Mouse (Mus musculus) intestine, postnatal 0 days (tissue): ENCODE measurements around the gene Ncoa6. TPM values are rescaled to one million over a fixed set of nuclear protein-coding genes. Genes with fewer than 3 reads are reported as not detected.

Experiments used
- ATAC-seq: fragments of 200-750 bp; cut with Nextera tagmentation; 2 replicates; pipeline ENCODE4 v1.8.0; 2017; ENCODE audit warnings: mild to moderate bottlenecking, moderate TSS enrichment, moderate library complexity
- H3K27ac ChIP-seq: fragments of 300-500 bp; sonication (generic); 2 replicates; pipeline ENCODE4 v1.5.1; 2014; ENCODE audit warnings: mild to moderate bottlenecking, low read depth, low read length, moderate library complexity
- H3K27me3 ChIP-seq: fragments of 300-500 bp; sonication (generic); replicated peaks from 2 replicates; pipeline ENCODE4 v1.6.1; 2014; ENCODE audit warnings: low read length, mixed read lengths; ENCODE audit not compliant: control insufficient read depth, insufficient read depth
- H3K36me3 ChIP-seq: fragments of 300-500 bp; sonication (generic); 2 replicates; pipeline ENCODE4 v1.6.1; 2014; ENCODE audit warnings: mild to moderate bottlenecking, moderate library complexity; ENCODE audit not compliant: control insufficient read depth, insufficient read depth
- H3K4me1 ChIP-seq: fragments of 300-500 bp; sonication (generic); replicated peaks from 2 replicates; pipeline ENCODE4 v1.6.1; 2014; ENCODE audit warnings: antibody characterized with exemption, low read length, mixed read lengths; ENCODE audit not compliant: control insufficient read depth, insufficient read depth
- H3K4me2 ChIP-seq: fragments of 300-500 bp; sonication (generic); replicated peaks from 2 replicates; pipeline ENCODE4 v1.6.1; 2014; ENCODE audit warnings: low read depth, mild to moderate bottlenecking, moderate library complexity
- H3K4me3 ChIP-seq: fragments of 300-500 bp; sonication (generic); 2 replicates; pipeline ENCODE4 v1.5.1; 2014; ENCODE audit warnings: low read depth, low read length
- H3K9ac ChIP-seq: fragments of 300-500 bp; sonication (generic); 2 replicates; pipeline ENCODE4 v1.6.1; 2014; ENCODE audit warnings: mild to moderate bottlenecking, low read depth, low read length
- H3K9me3 ChIP-seq: fragments of 300-500 bp; sonication (generic); 2 replicates; pipeline ENCODE4 v1.6.1; 2016; ENCODE audit warnings: mixed run types; ENCODE audit not compliant: control insufficient read depth
- CTCF ChIP-seq: sonication (generic); IDR thresholded peaks from 2 replicates; pipeline ENCODE4 v1.5.1; 2016; ENCODE audit warnings: low read depth, mild to moderate bottlenecking, control low read depth, antibody characterized with exemption, moderate library complexity
- WGBS: fragments of 180-500 bp; shearing (Covaris S2); extraction: QIAGEN DNeasy Blood & Tissue Kit; methylation state at CpG from one replicate; pipeline ENCODE4 v1.1.7; 2014; 5-methylcytosine and 5-hydroxymethylcytosine counted together
- polyA plus RNA-seq: library from polyadenylated mRNA; unstranded; fragments of >200 nt; fragmentation: Nextera tagmentation; extraction: Ambion mirVana; gene quantifications from 2 replicates; pipeline ENCODE4 v1.2.1, GENCODE M21; 2015

Ncoa6 gene
- polyA plus RNA-seq, 1 experiment from 2014 or later = 14.9 TPM

GRCm38 (mm10) chr2:155374521-155374920, 99.2 kb downstream of the Ncoa6 start:
- no peak overlapping the region for H3K27ac ChIP-seq
- H3K27me3 ChIP-seq = no peaks in the 10 kb centered on the region
- H3K4me2 ChIP-seq = no peak overlapping the region

GRCm38 (mm10) chr2:155373886-155374285, 99.8 kb downstream of the Ncoa6 start:
- WGBS = 42% methylated on average over 1 of the region's 1 CpGs
- Histone ChIP-seq H3K4me1 (no peaks in the 10 kb centered on the region), H3K9ac (no peak overlapping the region), H3K4me3 (no peak overlapping the region), H3K9me3 (no peaks in the 10 kb centered on the region), H3K36me3 (no peaks in the 10 kb centered on the region), H3K27me3 (no peaks in the 10 kb centered on the region), H3K4me2 (no peak overlapping the region), H3K27ac (no peak overlapping the region)
- ATAC-seq = no peak
- TF ChIP-seq CTCF = no peak

More at GRCm38 (mm10) chr2:155374521-155374920, 99.2 kb downstream of the Ncoa6 start:
- no peaks in the 10 kb centered on the region for H3K36me3 ChIP-seq
- no peaks in the 10 kb centered on the region for H3K4me1 ChIP-seq
- H3K9me3 ChIP-seq = no peaks in the 10 kb centered on the region
- no peak overlapping the region for H3K9ac ChIP-seq
- no peak overlapping the region for H3K4me3 ChIP-seq
- ATAC-seq = no peak
- no peak for TF ChIP-seq CTCF

GRCm38 (mm10) chr2:155373302-155373701, 100.4 kb downstream of the Ncoa6 start:
- ATAC-seq = no peak
- Histone ChIP-seq H3K9ac (no peak overlapping the region), H3K4me2 (no peak overlapping the region), H3K27me3 (no peaks in the 10 kb centered on the region), H3K9me3 (no peaks in the 10 kb centered on the region), H3K4me1 (no peaks in the 10 kb centered on the region), H3K4me3 (no peak overlapping the region), H3K36me3 (no peaks in the 10 kb centered on the region), H3K27ac (no peak overlapping the region)
- 73% methylated on average over 1 of the region's 1 CpGs for WGBS
- no peak for TF ChIP-seq CTCF

GRCm38 (mm10) chr2:155372451-155372850, 101.2 kb downstream of the Ncoa6 start:
- Histone ChIP-seq H3K27me3 (no peaks in the 10 kb centered on the region), H3K4me3 (no peak overlapping the region), H3K27ac (no peak overlapping the region), H3K36me3 (no peaks in the 10 kb centered on the region), H3K4me2 (no peak overlapping the region), H3K9ac (no peak overlapping the region), H3K4me1 (no peaks in the 10 kb centered on the region), H3K9me3 (no peaks in the 10 kb centered on the region)
- WGBS = 65% methylated on average over 4 of the region's 4 CpGs
- TF ChIP-seq CTCF = no peak
- ATAC-seq = no peak

GRCm38 (mm10) chr2:155369333-155369883, 104.3 kb downstream of the Ncoa6 start:
- peak; percentile 69 for ATAC-seq
- no peak overlapping the region for H3K4me2 ChIP-seq
- 11% methylated on average over 7 of the region's 7 CpGs for WGBS
- no peaks in the 10 kb centered on the region for H3K4me1 ChIP-seq
- no peak overlapping the region for H3K9ac ChIP-seq
- H3K36me3 ChIP-seq = no peaks in the 10 kb centered on the region
- no peaks in the 10 kb centered on the region for H3K27me3 ChIP-seq
- H3K4me3 ChIP-seq = no peak overlapping the region
- no peak for TF ChIP-seq CTCF
- peak overlapping the region; percentile 60 for H3K27ac ChIP-seq
- H3K9me3 ChIP-seq = no peaks in the 10 kb centered on the region

- H3K9ac ChIP-seq = no peak overlapping the region
- 79% methylated on average over 7 of the region's 7 CpGs for WGBS
- H3K4me2 ChIP-seq = no peak overlapping the region
- no peaks in the 10 kb centered on the region for H3K4me1 ChIP-seq
- no peak for ATAC-seq
- H3K9me3 ChIP-seq = no peaks in the 10 kb centered on the region
- no peaks in the 10 kb centered on the region for H3K27me3 ChIP-seq
- H3K27ac ChIP-seq = no peak overlapping the region
- TF ChIP-seq CTCF = no peak
- no peak overlapping the region for H3K4me3 ChIP-seq
- H3K36me3 ChIP-seq = no peaks in the 10 kb centered on the region
Measured at GRCm38 (mm10) chr2:155367635-155368284, 105.9 kb downstream of the Ncoa6 start.
